Mouse (Mus musculus): ENCODE measurements around the gene Klhl7. TPM values are rescaled to one million over a fixed set of nuclear protein-coding genes. Genes with fewer than 3 reads are reported as not detected.
"Not testable (repeated sequence)": the region's sequence is repeated elsewhere in the genome, so short reads cannot be mapped to it uniquely, and the experiment has no call there.

Gene Klhl7
- total RNA-seq, 2 experiments from 2014 or later: 93.4 to 96.9 TPM

- not testable (repeated sequence) for DNase-seq (ENCODE audit: low spot score in 2 of 2); H3K27ac ChIP-seq; H3K4me3 ChIP-seq
- peak; percentile 9; the same call in 1 of the 2 replicates for TF ChIP-seq CTCF (conservative IDR thresholded peaks at IDR 0.05)
Measured at GRCm38 (mm10) chr5:24103235-24103634, 2.8 kb downstream of the Klhl7 start.

- no peak for TF ChIP-seq CTCF (conservative IDR thresholded peaks at IDR 0.05)
- Histone ChIP-seq H3K4me3 (no peak overlapping the region), H3K27ac (no peak overlapping the region)
- DNase-seq (ENCODE audit: low spot score in 2 of 2): no peak
Measured at GRCm38 (mm10) chr5:24103841-24104240, 3.4 kb downstream of the Klhl7 start.

- no peak for TF ChIP-seq CTCF (conservative IDR thresholded peaks at IDR 0.05)
- DNase-seq (ENCODE audit: low spot score in 2 of 2): no peak
- Histone ChIP-seq H3K4me3 (no peak overlapping the region), H3K27ac (no peak overlapping the region)
Measured at GRCm38 (mm10) chr5:24107071-24107739, 6.8 kb downstream of the Klhl7 start.

GRCm38 (mm10) chr5:24107740-24108098 is 7.3 kb downstream of the Klhl7 start:
- no peak for TF ChIP-seq CTCF (conservative IDR thresholded peaks at IDR 0.05)
- no peak overlapping the region for H3K4me3 ChIP-seq
- DNase-seq (ENCODE audit: low spot score in 2 of 2): no peak
- H3K27ac ChIP-seq: no peak overlapping the region

GRCm38 (mm10) chr5:24110068-24110467 is 9.7 kb downstream of the Klhl7 start:
- no peak overlapping the region for H3K27ac ChIP-seq
- no peak for TF ChIP-seq CTCF (conservative IDR thresholded peaks at IDR 0.05)
- no peak for DNase-seq (ENCODE audit: low spot score in 2 of 2)
- no peak overlapping the region for H3K4me3 ChIP-seq

- DNase-seq (ENCODE audit: low spot score in 2 of 2): no peak
- Histone ChIP-seq H3K4me3 (no peak overlapping the region), H3K27ac (no peak overlapping the region)
- TF ChIP-seq CTCF (conservative IDR thresholded peaks at IDR 0.05): no peak
Measured at GRCm38 (mm10) chr5:24112116-24112903, 11.9 kb downstream of the Klhl7 start.

GRCm38 (mm10) chr5:24122221-24122620 is 21.8 kb downstream of the Klhl7 start:
- DNase-seq (ENCODE audit: low spot score in 2 of 2): no peak
- H3K27ac ChIP-seq: peak overlapping the region; percentile 0; the same call in 1 of the 2 replicates
- H3K4me3 ChIP-seq: no peak overlapping the region
- TF ChIP-seq CTCF (conservative IDR thresholded peaks at IDR 0.05): no peak

- H3K27ac ChIP-seq: peak overlapping the region; percentile 18; the same call in 1 of the 2 replicates
- TF ChIP-seq CTCF (conservative IDR thresholded peaks at IDR 0.05): no peak
- no peak for DNase-seq (ENCODE audit: low spot score in 2 of 2)
- H3K4me3 ChIP-seq: no peak overlapping the region
Measured at GRCm38 (mm10) chr5:24124175-24124574, 23.8 kb downstream of the Klhl7 start.

- DNase-seq (ENCODE audit: low spot score in 2 of 2): no peak
- TF ChIP-seq CTCF (conservative IDR thresholded peaks at IDR 0.05): no peak
- no peak overlapping the region for H3K27ac ChIP-seq
- no peak overlapping the region for H3K4me3 ChIP-seq
Measured at GRCm38 (mm10) chr5:24124579-24125276, 24.3 kb downstream of the Klhl7 start.

- Histone ChIP-seq H3K27ac (0 out of 2 replicates have a peak overlapping the region, but pooled peaks have one; percentile 28), H3K4me3 (no peak overlapping the region)
- TF ChIP-seq CTCF (conservative IDR thresholded peaks at IDR 0.05): no peak
- no peak for DNase-seq (ENCODE audit: low spot score in 2 of 2)
Measured at GRCm38 (mm10) chr5:24125910-24126636, 25.7 kb downstream of the Klhl7 start.

GRCm38 (mm10) chr5:24126967-24127366 is 26.6 kb downstream of the Klhl7 start:
- no peak for TF ChIP-seq CTCF (conservative IDR thresholded peaks at IDR 0.05)
- no peak overlapping the region for H3K27ac ChIP-seq
- no peak for DNase-seq (ENCODE audit: low spot score in 2 of 2)
- H3K4me3 ChIP-seq: no peak overlapping the region

- Histone ChIP-seq H3K4me3 (no peak overlapping the region), H3K27ac (no peak overlapping the region)
- no peak for DNase-seq (ENCODE audit: low spot score in 2 of 2)
- TF ChIP-seq CTCF (conservative IDR thresholded peaks at IDR 0.05): no peak
Measured at GRCm38 (mm10) chr5:24146964-24147363, 46.6 kb downstream of the Klhl7 start.
